8 mouse cellular contexts compared by ENCODE assay signal in genomic region chr12:67220641-67221231, GRCm38 (mm10). TPM values are rescaled to one million over a fixed set of nuclear protein-coding genes. Genes with fewer than 3 reads are reported as not detected.
DNase-seq lines count a peak whose midpoint lies in the region; ATAC-seq and TF ChIP-seq lines count a peak whose summit lies in the region.

No protein-coding gene starts in this region.

- TF ChIP-seq POLR2A in ES-Bruce4 (IDR thresholded peaks at IDR 0.05; ENCODE audit: insufficient read depth, low read length), result no peak

- intact Hi-C loops in left cerebral cortex, postnatal 10 days (cut with DNase I), result loop anchor here (10.0 kb wide), 2 partner anchors 1286 to 1816 kb away; no protein-coding TSS in a partner anchor

- ATAC-seq in hindbrain, embryonic 11.5 days (ENCODE audit: low FRiP score), result peak; percentile 43
- peak; percentile 34 for ATAC-seq in neural tube, embryonic 12.5 days (ENCODE audit: low FRiP score, low read depth)
- ATAC-seq in activated CD4-positive, CD25-positive, alpha-beta regulatory T cell, adult 4 months, result no peak

- peak overlapping the region; percentile 94 for H3K4me2 ChIP-seq in hindbrain, embryonic 11.5 days (replicated peaks; ENCODE audit: low read depth, low read length)
- peak overlapping the region; percentile 80 for H3K4me2 ChIP-seq in neural tube, embryonic 12.5 days (replicated peaks)

- no peak for TF ChIP-seq EP300 in ES-Bruce4 (IDR thresholded peaks at IDR 0.05; ENCODE audit: insufficient read depth, low read depth, low read length)

- H3K4me3 ChIP-seq in ES-Bruce4 (ENCODE audit: low read depth, low read length), result peak overlapping the region; percentile 74
- peak overlapping the region; percentile 78 for H3K4me3 ChIP-seq in forebrain, embryonic 10.5 days
- peak overlapping the region; percentile 73 for H3K4me3 ChIP-seq in hindbrain, embryonic 11.5 days (ENCODE audit: low read depth, low read length)
- H3K4me3 ChIP-seq in neural tube, embryonic 12.5 days, result peak overlapping the region; percentile 76

- H3K9me3 ChIP-seq in ES-Bruce4 (replicated peaks; ENCODE audit: control insufficient read depth, insufficient read depth, low read length, poor library complexity, severe bottlenecking), result no peaks in the 10 kb centered on the region
- H3K9me3 ChIP-seq in forebrain, embryonic 10.5 days, result no peaks in the 10 kb centered on the region
- H3K9me3 ChIP-seq in hindbrain, embryonic 11.5 days (ENCODE audit: control insufficient read depth, low read length), result no peaks in the 10 kb centered on the region
- no peaks in the 10 kb centered on the region for H3K9me3 ChIP-seq in neural tube, embryonic 12.5 days

- no peak for TF ChIP-seq CTCF in ES-Bruce4 (IDR thresholded peaks at IDR 0.05; ENCODE audit: low read depth, low read length)

- no peaks in the 10 kb centered on the region for H3K4me1 ChIP-seq in ES-Bruce4 (ENCODE audit: control insufficient read depth, insufficient read depth, low read length)
- H3K4me1 ChIP-seq in forebrain, embryonic 10.5 days, result peaks cover 35% of the 10 kb centered on the region
- H3K4me1 ChIP-seq in hindbrain, embryonic 11.5 days (replicated peaks; ENCODE audit: control insufficient read depth, insufficient read depth, low read length), result no peaks in the 10 kb centered on the region
- H3K4me1 ChIP-seq in neural tube, embryonic 12.5 days, result peaks cover 16% of the 10 kb centered on the region; the same call in 1 of the 2 replicates

- no peak overlapping the region for H3K9ac ChIP-seq in ES-Bruce4 (ENCODE audit: low read depth, poor library complexity, severe bottlenecking)
- H3K9ac ChIP-seq in hindbrain, embryonic 11.5 days (ENCODE audit: low read depth, low read length), result peak overlapping the region; percentile 75; the same call in 1 of the 2 replicates
- H3K9ac ChIP-seq in neural tube, embryonic 12.5 days, result peak overlapping the region; percentile 77

- no peaks in the 10 kb centered on the region for H3K36me3 ChIP-seq in ES-Bruce4 (ENCODE audit: control insufficient read depth, insufficient read depth, low read length, poor library complexity, severe bottlenecking)
- H3K36me3 ChIP-seq in forebrain, embryonic 10.5 days (replicated peaks), result no peaks in the 10 kb centered on the region
- no peaks in the 10 kb centered on the region for H3K36me3 ChIP-seq in hindbrain, embryonic 11.5 days (ENCODE audit: control insufficient read depth, insufficient read depth, low read length)
- H3K36me3 ChIP-seq in neural tube, embryonic 12.5 days, result no peaks in the 10 kb centered on the region

- under 1% methylated on average over 43 of the region's 43 CpGs for WGBS in forebrain, embryonic 10.5 days
- under 1% methylated on average over 41 of the region's 43 CpGs for WGBS in hindbrain, embryonic 11.5 days
- under 1% methylated on average over 40 of the region's 43 CpGs for WGBS in neural tube, embryonic 12.5 days

- H3K27ac ChIP-seq in ES-Bruce4 (ENCODE audit: insufficient read depth, low read length), result no peak overlapping the region
- H3K27ac ChIP-seq in forebrain, embryonic 10.5 days, result peak overlapping the region; percentile 87
- H3K27ac ChIP-seq in hindbrain, embryonic 11.5 days (ENCODE audit: low read depth, low read length), result 0 out of 2 replicates have a peak overlapping the region, but pooled peaks have one; percentile 17
- peak overlapping the region; percentile 70; the same call in 1 of the 2 replicates for H3K27ac ChIP-seq in neural tube, embryonic 12.5 days

- H3K27me3 ChIP-seq in ES-Bruce4 (ENCODE audit: control insufficient read depth, insufficient read depth, low read length, poor library complexity, severe bottlenecking), result peaks cover 20% of the 10 kb centered on the region
- peaks cover 65% of the 10 kb centered on the region for H3K27me3 ChIP-seq in forebrain, embryonic 10.5 days (ENCODE audit: poor library complexity, severe bottlenecking)
- H3K27me3 ChIP-seq in hindbrain, embryonic 11.5 days (ENCODE audit: control insufficient read depth, insufficient read depth, low read length), result no peaks in the 10 kb centered on the region
- H3K27me3 ChIP-seq in neural tube, embryonic 12.5 days (replicated peaks), result 0 out of 2 replicates have a peak, but pooled peaks cover 3% of the 10 kb centered on the region

- DNase-seq in brain, adult 2 months (ENCODE audit: low read depth, low spot score), result peak; percentile 81
- peak; percentile 60 for DNase-seq in forebrain, embryonic 10.5 days (ENCODE audit: extremely low spot score, low spot score)
- peak; percentile 67 for DNase-seq in hindbrain, embryonic 11.5 days (ENCODE audit: low spot score)
- DNase-seq in left cerebral cortex, postnatal 10 days (ENCODE audit: extremely low spot score in 1 of 2, low spot score in 2 of 2), result peak; percentile 41 to 69
- DNase-seq in spleen, postnatal 14 days (ENCODE audit: low spot score in 2 of 2), result no peak

RNA-seq across cellular contexts. Expression of gene Mdga2, which starts 1.6 kb away (rescaled TPM):
- polyA plus RNA-seq in ES-Bruce4 (2011; ENCODE audit: insufficient read depth, insufficient read length, low read depth, missing spikeins), result 0.15 TPM in 1 of 2 replicates, not detected in the other
- 2.5 and 3.8 TPM in 2 replicates for polyA plus RNA-seq in forebrain, embryonic 10.5 days (2016; fragmentation: Nextera tagmentation; extraction: Ambion mirVana)
- polyA plus RNA-seq in hindbrain, embryonic 11.5 days (2014; fragmentation: Nextera tagmentation; extraction: Ambion mirVana), result 5.1 and 7.2 TPM in 2 replicates
- 10 to 100 TPM; 57.7 to 65.1 TPM for total RNA-seq in left cerebral cortex, postnatal 10 days (2021)
- 9.0 and 11.5 TPM in 2 replicates for polyA plus RNA-seq in neural tube, embryonic 12.5 days (2016; fragmentation: Nextera tagmentation; extraction: Ambion mirVana)
- under 1 TPM in 1 of 2 experiments, not detected in 1; 0.33 TPM for polyA plus RNA-seq in activated CD4-positive, CD25-positive, alpha-beta regulatory T cell, adult 4 months (2017; shearing (Covaris generic))

Comparison
In these comparisons a context has a peak if more than half of its experiments do, and no peak if none do; other contexts are left out.
1. DNase-seq: peak in brain, adult 2 months (single experiment), forebrain, embryonic 10.5 days (single experiment), hindbrain, embryonic 11.5 days (single experiment) and left cerebral cortex, postnatal 10 days (2 of 2); none in spleen, postnatal 14 days (0 of 2).
2. Peak in every context shown above with its lines, with median percentiles within 50 percentile points of each other: H3K4me3 ChIP-seq.